Mouse (Mus musculus) retina, postnatal 1 day (tissue): ENCODE results near the gene Gm17374.
"Not testable (repeated sequence)": the region's sequence is repeated elsewhere in the genome, so short reads cannot be mapped to it uniquely, and the experiment has no call there.

Experiments used
- DNase-seq: peaks from one replicate; pipeline ENCODE4 v3.0.0-alpha.2; 2012

Gene Gm17374

GRCm38 (mm10) chr2:140151743-140152142, at the start of gene Gm17374:
Gene Gm17374 (plus strand): TSS chr2:140152043.
- DNase-seq, result not testable (repeated sequence)

- DNase-seq, result no peak
Observed at GRCm38 (mm10) chr2:140104951-140105350, 46.9 kb upstream of the Gm17374 start.

- no peak for DNase-seq
Observed at GRCm38 (mm10) chr2:140107641-140108040, 44.2 kb upstream of the Gm17374 start.

- no peak for DNase-seq
Observed at GRCm38 (mm10) chr2:140108945-140109344, 42.9 kb upstream of the Gm17374 start.

- no peak for DNase-seq
Observed at GRCm38 (mm10) chr2:140113851-140114250, 38.0 kb upstream of the Gm17374 start.

GRCm38 (mm10) chr2:140125516-140125915, 26.3 kb upstream of the Gm17374 start:
- DNase-seq, result no peak

- DNase-seq, result peak; percentile 47
Observed at GRCm38 (mm10) chr2:140159186-140159730, 7.4 kb downstream of the Gm17374 start.

- DNase-seq, result no peak
Observed at GRCm38 (mm10) chr2:140163351-140163854, 11.6 kb downstream of the Gm17374 start.

GRCm38 (mm10) chr2:140169057-140169456, 17.2 kb downstream of the Gm17374 start:
- no peak for DNase-seq

- DNase-seq, result peak; percentile 99
Observed at GRCm38 (mm10) chr2:140170127-140170802, 18.4 kb downstream of the Gm17374 start, which contains the start of the genes Esf1 and Ndufaf5. Gene Esf1 (minus strand): TSS chr2:140170564. Gene Ndufaf5 (plus strand): TSS chr2:140170649.

- DNase-seq, result no peak
Observed at GRCm38 (mm10) chr2:140170803-140171553, 19.1 kb downstream of the Gm17374 start.

GRCm38 (mm10) chr2:140185685-140186210, 33.9 kb downstream of the Gm17374 start:
- not testable (repeated sequence) for DNase-seq

- no peak for DNase-seq
Observed at GRCm38 (mm10) chr2:140200713-140201112, 48.9 kb downstream of the Gm17374 start.

- peak; percentile 46 for DNase-seq
Observed at GRCm38 (mm10) chr2:140202573-140202972, 50.7 kb downstream of the Gm17374 start.
